Mouse (Mus musculus): ENCODE data around the gene Foxk1. TPM values are rescaled to one million over a fixed set of nuclear protein-coding genes. Genes with fewer than 3 reads are reported as not detected.
A peak's percentile ranks its signal among the peaks of the same experiment; 100 is the strongest.

Foxk1 gene
- 6.0 and 6.7 TPM in 2 replicates for polyA plus RNA-seq (2015; fragmentation: Nextera tagmentation; extraction: Ambion mirVana)

GRCm38 (mm10) chr5:142400981-142401640 is at the start of gene Foxk1:
TSS of gene Foxk1 (plus strand) at chr5:142401497.
- Histone ChIP-seq H3K27ac (ENCODE audit: low read length) (peak within 1 kb of the TSS; percentile 86), H3K9ac (ENCODE audit: low read depth, low read length) (peak within 1 kb of the TSS; percentile 97), H3K36me3 (ENCODE audit: control insufficient read depth, insufficient read depth, low read length) (no peaks in the 10 kb centered on the region), H3K27me3 (ENCODE audit: control insufficient read depth, insufficient read depth, low read depth, low read length) (no peaks in the 10 kb centered on the region), H3K4me3 (ENCODE audit: low read depth, low read length) (peak within 1 kb of the TSS; percentile 98), H3K9me3 (replicated peaks; ENCODE audit: control insufficient read depth, low read length, poor library complexity, severe bottlenecking) (no peaks in the 10 kb centered on the region), H3K4me1 (ENCODE audit: control insufficient read depth, insufficient read depth, low read length) (peaks cover 42% of the 10 kb centered on the region), H3K4me2 (ENCODE audit: low read length) (peak within 1 kb of the TSS; percentile 96)
- WGBS = under 1% methylated on average over 36 of the region's 60 CpGs
- ATAC-seq = peak; percentile 93

- no peak overlapping the region for H3K27ac ChIP-seq (ENCODE audit: low read length)
- H3K36me3 ChIP-seq (ENCODE audit: control insufficient read depth, insufficient read depth, low read length) = no peaks in the 10 kb centered on the region
- WGBS = 89% methylated on average over 5 of the region's 5 CpGs
- H3K27me3 ChIP-seq (ENCODE audit: control insufficient read depth, insufficient read depth, low read depth, low read length) = no peaks in the 10 kb centered on the region
- no peak overlapping the region for H3K9ac ChIP-seq (ENCODE audit: low read depth, low read length)
- ATAC-seq = no peak
- H3K9me3 ChIP-seq (replicated peaks; ENCODE audit: control insufficient read depth, low read length, poor library complexity, severe bottlenecking) = 0 out of 2 replicates have a peak, but pooled peaks cover 7% of the 10 kb centered on the region
- no peak overlapping the region for H3K4me3 ChIP-seq (ENCODE audit: low read depth, low read length)
- H3K4me1 ChIP-seq (ENCODE audit: control insufficient read depth, insufficient read depth, low read length) = no peaks in the 10 kb centered on the region
- no peak overlapping the region for H3K4me2 ChIP-seq (ENCODE audit: low read length)
Observed at GRCm38 (mm10) chr5:142352336-142352892, 48.9 kb upstream of the Foxk1 start.

DNA sequence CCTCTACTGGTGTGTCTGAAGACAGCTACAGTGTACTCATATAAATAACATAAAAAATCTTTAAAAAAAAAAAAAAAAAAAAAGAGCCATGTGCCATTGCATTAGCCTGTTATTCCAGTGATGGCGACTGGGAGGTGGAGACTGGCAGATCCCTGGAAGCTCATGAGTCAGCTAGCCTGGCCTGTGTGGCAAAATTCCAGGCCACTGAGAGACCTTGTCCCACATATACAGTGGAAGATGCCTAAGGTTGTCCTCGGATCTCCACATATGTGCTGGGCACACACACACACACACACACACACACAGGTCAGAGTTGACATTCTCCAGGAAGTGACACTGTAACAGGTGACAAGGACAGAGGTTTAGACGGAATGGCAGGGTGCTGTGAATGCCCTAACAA is 46.2 kb upstream of the Foxk1 start:
- H3K9ac ChIP-seq (ENCODE audit: low read depth, low read length) = no peak overlapping the region
- H3K36me3 ChIP-seq (ENCODE audit: control insufficient read depth, insufficient read depth, low read length) = no peaks in the 10 kb centered on the region
- no peak overlapping the region for H3K4me2 ChIP-seq (ENCODE audit: low read length)
- H3K9me3 ChIP-seq (replicated peaks; ENCODE audit: control insufficient read depth, low read length, poor library complexity, severe bottlenecking) = no peaks in the 10 kb centered on the region
- H3K27ac ChIP-seq (ENCODE audit: low read length) = no peak overlapping the region
- no peaks in the 10 kb centered on the region for H3K4me1 ChIP-seq (ENCODE audit: control insufficient read depth, insufficient read depth, low read length)
- H3K27me3 ChIP-seq (ENCODE audit: control insufficient read depth, insufficient read depth, low read depth, low read length) = no peaks in the 10 kb centered on the region
- no peak overlapping the region for H3K4me3 ChIP-seq (ENCODE audit: low read depth, low read length)
- 93% methylated on average over 3 of the region's 3 CpGs for WGBS
- ATAC-seq = no peak

- no peak for ATAC-seq
- H3K4me1 ChIP-seq (ENCODE audit: control insufficient read depth, insufficient read depth, low read length) = no peaks in the 10 kb centered on the region
- H3K9ac ChIP-seq (ENCODE audit: low read depth, low read length) = no peak overlapping the region
- no peak overlapping the region for H3K27ac ChIP-seq (ENCODE audit: low read length)
- no peaks in the 10 kb centered on the region for H3K27me3 ChIP-seq (ENCODE audit: control insufficient read depth, insufficient read depth, low read depth, low read length)
- no peaks in the 10 kb centered on the region for H3K9me3 ChIP-seq (replicated peaks; ENCODE audit: control insufficient read depth, low read length, poor library complexity, severe bottlenecking)
- H3K4me3 ChIP-seq (ENCODE audit: low read depth, low read length) = no peak overlapping the region
- no peaks in the 10 kb centered on the region for H3K36me3 ChIP-seq (ENCODE audit: control insufficient read depth, insufficient read depth, low read length)
- H3K4me2 ChIP-seq (ENCODE audit: low read length) = no peak overlapping the region
- 64% methylated on average over 5 of the region's 5 CpGs for WGBS
Observed at GRCm38 (mm10) chr5:142361166-142361565, 40.1 kb upstream of the Foxk1 start.

DNA sequence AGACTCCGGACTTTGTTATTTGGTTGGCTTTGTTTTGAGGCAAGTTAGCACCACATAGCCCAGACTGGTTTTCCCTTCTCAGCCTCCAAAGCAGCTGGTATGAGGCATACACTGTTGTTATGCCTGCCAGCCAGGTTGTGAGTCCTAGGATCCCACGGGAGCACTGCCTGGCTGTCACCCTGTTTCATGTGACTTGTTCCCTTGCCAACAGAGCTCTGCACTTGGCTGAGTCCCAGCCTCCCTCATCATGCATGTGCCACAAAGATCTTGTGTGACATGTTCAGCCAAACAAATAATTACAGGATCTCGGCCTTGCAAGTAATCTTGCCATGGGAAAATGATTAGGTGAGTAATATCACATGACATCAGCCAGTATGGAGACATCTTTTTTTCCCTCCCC is 38.4 kb upstream of the Foxk1 start:
- Histone ChIP-seq H3K9ac (ENCODE audit: low read depth, low read length) (no peak overlapping the region), H3K36me3 (ENCODE audit: control insufficient read depth, insufficient read depth, low read length) (no peaks in the 10 kb centered on the region), H3K4me2 (ENCODE audit: low read length) (no peak overlapping the region), H3K4me3 (ENCODE audit: low read depth, low read length) (no peak overlapping the region), H3K27ac (ENCODE audit: low read length) (no peak overlapping the region), H3K9me3 (replicated peaks; ENCODE audit: control insufficient read depth, low read length, poor library complexity, severe bottlenecking) (no peaks in the 10 kb centered on the region), H3K27me3 (ENCODE audit: control insufficient read depth, insufficient read depth, low read depth, low read length) (no peaks in the 10 kb centered on the region), H3K4me1 (ENCODE audit: control insufficient read depth, insufficient read depth, low read length) (peaks cover 6% of the 10 kb centered on the region)
- no peak for ATAC-seq
- 76% methylated on average over 3 of the region's 3 CpGs for WGBS

DNA sequence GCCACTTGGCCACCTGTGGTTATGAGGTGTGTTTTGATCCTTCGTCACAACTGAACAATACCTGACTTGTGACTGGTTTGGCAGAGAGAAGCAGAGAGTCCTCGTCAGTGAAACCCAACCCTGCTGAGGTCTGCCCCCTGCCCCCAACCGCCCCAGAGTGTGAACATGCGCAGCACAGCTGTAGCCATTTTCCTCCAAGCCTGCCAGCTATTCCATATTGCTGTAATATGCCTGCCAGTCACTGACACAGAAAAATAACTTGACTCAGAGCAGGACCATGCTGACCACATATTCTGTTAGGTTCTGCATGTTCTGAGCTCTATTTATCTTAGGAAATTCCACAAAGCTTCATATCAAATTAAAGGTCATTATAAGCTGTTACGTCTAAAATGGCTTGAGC is 37.2 kb upstream of the Foxk1 start:
- Histone ChIP-seq H3K4me1 (ENCODE audit: control insufficient read depth, insufficient read depth, low read length) (peaks cover 11% of the 10 kb centered on the region), H3K27me3 (ENCODE audit: control insufficient read depth, insufficient read depth, low read depth, low read length) (no peaks in the 10 kb centered on the region), H3K9me3 (replicated peaks; ENCODE audit: control insufficient read depth, low read length, poor library complexity, severe bottlenecking) (no peaks in the 10 kb centered on the region), H3K4me2 (ENCODE audit: low read length) (no peak overlapping the region), H3K36me3 (ENCODE audit: control insufficient read depth, insufficient read depth, low read length) (no peaks in the 10 kb centered on the region), H3K4me3 (ENCODE audit: low read depth, low read length) (no peak overlapping the region), H3K27ac (ENCODE audit: low read length) (no peak overlapping the region), H3K9ac (ENCODE audit: low read depth, low read length) (no peak overlapping the region)
- ATAC-seq = no peak
- WGBS = 64% methylated on average over 5 of the region's 5 CpGs

- H3K4me3 ChIP-seq (ENCODE audit: low read depth, low read length) = peak overlapping the region; percentile 64
- peak; percentile 94 for ATAC-seq
- peaks cover 11% of the 10 kb centered on the region for H3K4me1 ChIP-seq (ENCODE audit: control insufficient read depth, insufficient read depth, low read length)
- no peaks in the 10 kb centered on the region for H3K36me3 ChIP-seq (ENCODE audit: control insufficient read depth, insufficient read depth, low read length)
- peak overlapping the region; percentile 77 for H3K27ac ChIP-seq (ENCODE audit: low read length)
- no peaks in the 10 kb centered on the region for H3K27me3 ChIP-seq (ENCODE audit: control insufficient read depth, insufficient read depth, low read depth, low read length)
- under 1% methylated on average over 67 of the region's 83 CpGs for WGBS
- H3K9me3 ChIP-seq (replicated peaks; ENCODE audit: control insufficient read depth, low read length, poor library complexity, severe bottlenecking) = no peaks in the 10 kb centered on the region
- H3K9ac ChIP-seq (ENCODE audit: low read depth, low read length) = peak overlapping the region; percentile 81
- peak overlapping the region; percentile 65 for H3K4me2 ChIP-seq (ENCODE audit: low read length)
Observed at GRCm38 (mm10) chr5:142367085-142368081, 33.9 kb upstream of the Foxk1 start.

GRCm38 (mm10) chr5:142368122-142368521 is 33.2 kb upstream of the Foxk1 start:
- H3K9me3 ChIP-seq (replicated peaks; ENCODE audit: control insufficient read depth, low read length, poor library complexity, severe bottlenecking) = no peaks in the 10 kb centered on the region
- peak overlapping the region; percentile 81 for H3K9ac ChIP-seq (ENCODE audit: low read depth, low read length)
- ATAC-seq = no peak
- peak overlapping the region; percentile 77 for H3K27ac ChIP-seq (ENCODE audit: low read length)
- WGBS = 54% methylated on average over 5 of the region's 5 CpGs
- H3K27me3 ChIP-seq (ENCODE audit: control insufficient read depth, insufficient read depth, low read depth, low read length) = no peaks in the 10 kb centered on the region
- peak overlapping the region; percentile 65 for H3K4me2 ChIP-seq (ENCODE audit: low read length)
- H3K4me3 ChIP-seq (ENCODE audit: low read depth, low read length) = peak overlapping the region; percentile 64
- H3K36me3 ChIP-seq (ENCODE audit: control insufficient read depth, insufficient read depth, low read length) = no peaks in the 10 kb centered on the region
- peaks cover 11% of the 10 kb centered on the region for H3K4me1 ChIP-seq (ENCODE audit: control insufficient read depth, insufficient read depth, low read length)
